Mouse (Mus musculus): ENCODE data around the gene Coro7.

DNA sequence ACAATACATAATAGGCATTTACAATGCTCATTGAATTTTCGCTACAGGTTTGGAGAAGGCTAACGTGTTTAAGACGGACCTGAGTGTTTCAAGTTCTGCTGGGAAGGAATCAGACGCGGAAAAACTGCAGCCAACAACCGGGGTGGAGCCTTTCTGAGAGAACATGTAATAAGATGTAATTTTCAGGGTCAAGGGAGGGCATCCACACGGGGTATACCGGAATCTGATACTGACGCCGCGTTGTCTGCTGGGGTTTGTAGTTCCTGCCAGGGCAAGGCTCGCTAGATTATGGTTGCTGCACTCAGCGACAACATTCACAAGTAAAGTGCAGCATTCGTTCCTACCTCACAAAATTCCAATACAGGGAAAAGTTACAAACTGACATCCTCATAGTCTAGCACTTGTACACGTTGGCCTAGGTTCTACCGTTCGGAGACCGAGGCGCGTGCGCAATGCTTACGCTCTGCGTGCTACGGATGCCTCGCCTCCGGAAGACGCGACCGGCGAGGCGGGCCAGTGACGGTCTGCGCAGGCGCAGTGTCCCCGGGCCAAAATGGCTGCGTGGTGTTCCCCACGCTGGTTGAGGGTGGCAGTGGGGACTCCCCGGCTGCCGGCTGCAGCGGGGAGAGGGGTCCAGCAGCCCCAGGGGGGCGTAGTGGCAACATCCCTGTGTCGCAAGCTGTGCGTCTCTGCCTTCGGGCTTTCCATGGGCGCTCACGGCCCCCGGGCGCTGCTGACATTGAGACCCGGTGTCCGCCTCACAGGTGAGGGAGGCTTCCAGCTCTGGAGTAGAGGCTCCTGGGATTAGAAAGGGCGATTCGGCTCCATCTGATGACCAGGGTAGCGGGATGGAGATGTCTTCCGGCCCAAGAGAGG lies 4.2 kb upstream of the Coro7 start:
- TF ChIP-seq POLR2A (IDR thresholded peaks at IDR 0.05; ENCODE audit: insufficient read depth, low read length), result no peak
- no peak for TF ChIP-seq CTCF (IDR thresholded peaks at IDR 0.05; ENCODE audit: low read depth, low read length)
- no peak for TF ChIP-seq EP300 (IDR thresholded peaks at IDR 0.05; ENCODE audit: insufficient read depth, low read depth, low read length)
